Mouse (Mus musculus): ENCODE data around the gene Fam114a2. TPM values are rescaled to one million over a fixed set of nuclear protein-coding genes. Genes with fewer than 3 reads are reported as not detected.
A peak's percentile ranks its signal among the peaks of the same experiment; 100 is the strongest.

The Fam114a2 gene
- total RNA-seq, 2 experiments from 2014 or later: 34.0 to 35.6 TPM

DNA sequence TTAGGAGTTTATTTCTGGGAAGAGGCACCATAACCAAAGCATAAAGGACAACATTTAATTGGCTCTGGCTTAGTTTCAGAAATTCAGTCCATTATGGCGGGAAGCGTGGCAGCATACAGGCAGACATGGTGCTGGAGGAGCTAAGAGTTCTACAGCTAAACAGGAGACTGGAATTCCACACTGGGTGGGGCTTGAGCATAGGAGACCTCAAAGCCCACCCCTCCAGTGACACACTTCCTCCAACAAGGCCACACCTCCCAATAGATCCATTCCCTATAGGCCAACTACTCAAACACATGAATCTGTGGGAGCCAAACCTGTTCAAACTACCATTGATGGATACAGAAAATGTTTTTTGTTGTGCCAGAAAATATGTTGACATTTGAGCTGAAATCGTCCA lies 2.8 kb upstream of the Fam114a2 start:
- no peak for DNase-seq (ENCODE audit: low spot score in 2 of 2)

DNA sequence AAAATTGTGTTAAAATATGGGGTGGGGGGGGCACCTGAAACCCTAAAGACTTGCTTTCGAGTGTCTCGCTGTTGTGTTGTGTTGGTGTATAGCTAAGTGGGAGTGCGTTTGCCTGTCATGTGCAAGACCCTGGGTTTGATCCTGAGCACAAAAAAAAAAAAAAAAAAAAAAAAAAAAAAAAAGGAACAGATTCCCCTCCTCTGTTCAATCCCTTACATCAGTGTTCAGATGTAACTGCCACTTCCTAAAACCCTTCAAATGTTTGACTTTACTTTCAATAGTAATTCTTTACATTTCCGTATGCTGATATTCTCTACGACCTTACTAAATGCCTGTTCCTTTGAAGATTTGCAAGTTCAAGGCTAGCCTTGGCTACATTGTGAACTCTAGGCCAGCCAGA lies 887 bp upstream of the Fam114a2 start:
- no peak for DNase-seq (ENCODE audit: low spot score in 2 of 2)

DNA sequence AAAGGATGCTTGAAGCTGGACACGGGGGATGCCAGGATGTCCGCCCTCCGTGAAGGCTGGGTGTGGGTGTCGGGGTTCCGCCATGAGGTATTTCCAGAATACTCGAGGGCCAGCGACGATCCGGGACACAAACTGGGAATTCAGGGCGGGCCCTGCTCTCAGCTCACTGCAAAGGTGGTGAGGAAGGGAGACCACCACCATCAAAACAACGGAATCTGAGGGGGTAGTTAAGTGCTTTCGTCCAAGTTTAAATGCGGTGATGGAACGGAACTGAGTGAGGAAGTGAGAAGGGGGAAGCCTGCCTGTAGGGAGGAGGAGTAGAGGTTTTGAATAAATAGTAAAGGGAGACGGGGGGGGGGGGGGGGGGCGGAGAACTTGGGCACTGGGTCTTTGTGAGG lies 333 bp upstream of the Fam114a2 start:
- no peak for DNase-seq (ENCODE audit: low spot score in 2 of 2)

DNA sequence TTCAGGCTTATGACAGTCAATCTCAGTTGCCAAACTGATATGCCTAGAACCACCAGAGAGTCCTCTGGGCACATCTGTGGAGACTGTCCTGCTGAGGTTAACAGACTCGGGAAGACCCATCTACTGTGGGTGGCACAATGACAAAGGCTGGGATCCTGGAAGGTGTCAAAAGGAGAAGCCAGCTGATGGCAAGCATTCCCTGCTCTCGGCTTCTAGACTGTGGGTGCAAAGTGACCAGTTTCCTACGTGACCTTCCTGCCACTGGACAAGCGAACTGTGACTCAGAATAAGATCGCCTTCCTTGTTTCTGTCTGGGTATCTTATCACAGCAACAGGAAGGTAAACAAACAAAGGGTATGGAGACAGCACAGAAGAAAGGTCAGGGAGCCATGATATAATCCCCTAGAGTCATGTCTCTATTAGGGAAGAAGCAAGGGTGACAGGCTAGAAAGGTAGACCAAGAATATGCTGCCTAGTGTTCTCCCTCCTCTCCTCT lies 1.4 kb downstream of the Fam114a2 start:
- no peak for DNase-seq (ENCODE audit: low spot score in 2 of 2)

DNA sequence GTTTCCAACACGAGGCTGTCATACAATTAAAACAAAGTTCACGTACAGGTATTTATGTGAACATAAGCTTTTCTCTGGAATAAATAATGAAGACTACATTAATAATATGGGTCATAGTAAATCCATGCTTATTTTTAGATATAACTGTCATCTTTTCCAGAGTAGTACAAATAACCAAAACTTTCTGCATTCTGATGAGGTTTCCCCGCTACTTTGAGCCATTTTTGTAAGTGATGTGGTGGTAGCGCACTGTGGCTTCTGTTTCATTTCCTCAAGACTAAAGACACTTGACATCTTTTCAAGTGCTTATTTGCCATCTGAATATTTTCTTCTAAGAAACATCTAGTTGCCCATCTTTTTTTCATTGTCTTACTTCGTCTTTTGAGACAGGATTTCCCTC lies 3.2 kb downstream of the Fam114a2 start:
- no peak for DNase-seq (ENCODE audit: low spot score in 2 of 2)

DNA sequence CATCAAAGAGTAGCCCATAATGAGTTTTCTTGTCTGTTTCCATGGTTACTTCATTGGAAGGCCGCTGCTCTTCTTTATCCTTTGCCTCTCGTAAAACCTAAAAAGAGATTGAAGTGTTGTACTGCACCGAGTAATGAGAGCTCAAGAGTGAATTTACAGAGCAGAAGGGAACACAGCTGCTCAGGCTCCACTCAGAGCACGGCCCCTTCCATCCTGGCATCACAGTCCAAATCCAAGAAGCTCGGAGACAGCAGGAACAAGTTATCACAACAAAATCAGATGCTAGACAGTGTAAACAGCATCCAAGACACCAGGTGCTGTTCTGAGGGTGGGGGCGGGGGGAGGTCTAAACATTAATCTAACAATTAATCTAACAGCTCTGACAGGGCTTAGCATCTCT lies 11.5 kb downstream of the Fam114a2 start:
- peak; percentile 31 to 60 for DNase-seq (ENCODE audit: low spot score in 2 of 2)

DNA sequence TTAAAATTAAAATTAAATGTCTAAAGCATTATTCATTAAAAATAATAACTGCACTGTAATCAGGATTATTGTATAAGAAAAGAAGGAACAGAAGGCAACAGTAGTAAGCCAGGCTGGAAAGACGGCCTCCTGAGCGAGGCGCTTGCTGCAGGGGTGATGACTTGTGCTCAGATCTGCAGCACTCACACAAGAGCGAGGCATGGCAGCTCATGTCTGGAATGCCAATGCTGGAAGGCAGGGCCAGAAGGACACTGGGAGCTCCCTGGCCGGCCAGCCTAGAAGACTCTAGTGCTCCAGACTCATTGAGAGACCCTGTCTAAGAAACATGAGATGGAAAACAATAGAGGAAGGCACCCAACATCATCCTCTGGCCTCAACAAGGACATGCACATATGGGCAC lies 15.3 kb downstream of the Fam114a2 start:
- no peak for DNase-seq (ENCODE audit: low spot score in 2 of 2)

DNA sequence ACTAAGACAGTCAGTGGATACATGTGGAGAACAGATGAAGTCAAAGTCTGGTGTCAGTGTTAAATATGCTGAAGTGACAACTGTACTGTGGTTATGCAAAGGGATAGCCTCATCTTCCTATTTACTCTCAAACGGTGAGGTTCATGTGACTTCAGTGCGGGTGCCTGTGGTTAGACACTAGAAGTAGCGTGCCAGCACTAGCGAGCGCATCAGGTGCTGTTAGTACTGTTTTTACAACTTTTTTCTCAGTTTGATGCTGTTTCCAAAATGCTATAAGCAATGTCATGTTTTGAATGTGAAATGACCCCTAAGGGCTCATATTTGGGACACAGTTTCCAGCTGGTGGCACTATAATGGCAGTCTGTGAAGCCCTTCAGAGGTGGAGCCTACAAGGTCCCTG lies 20.2 kb downstream of the Fam114a2 start:
- no peak for DNase-seq (ENCODE audit: low spot score in 2 of 2)

DNA sequence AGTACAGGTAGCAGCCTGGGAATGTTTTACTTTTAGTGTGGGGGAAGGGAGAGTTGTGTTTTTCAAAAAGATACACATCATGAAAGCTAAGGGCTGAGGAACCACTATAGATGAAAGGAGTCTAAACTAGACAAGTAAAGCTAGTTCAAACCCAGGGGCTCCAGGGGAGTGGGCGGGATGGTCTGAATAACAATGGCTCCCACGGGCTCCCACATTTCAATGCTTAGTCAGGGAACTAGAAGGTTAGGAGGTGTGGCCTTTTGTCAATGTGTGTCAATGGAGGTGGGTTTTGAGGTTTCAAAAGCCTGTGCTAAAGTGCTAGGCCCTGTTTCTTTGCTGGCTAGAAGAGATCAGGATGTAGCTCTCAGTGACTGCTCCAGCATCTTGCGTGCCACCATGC lies 20.7 kb downstream of the Fam114a2 start:
- DNase-seq (ENCODE audit: low spot score in 2 of 2): no peak

DNA sequence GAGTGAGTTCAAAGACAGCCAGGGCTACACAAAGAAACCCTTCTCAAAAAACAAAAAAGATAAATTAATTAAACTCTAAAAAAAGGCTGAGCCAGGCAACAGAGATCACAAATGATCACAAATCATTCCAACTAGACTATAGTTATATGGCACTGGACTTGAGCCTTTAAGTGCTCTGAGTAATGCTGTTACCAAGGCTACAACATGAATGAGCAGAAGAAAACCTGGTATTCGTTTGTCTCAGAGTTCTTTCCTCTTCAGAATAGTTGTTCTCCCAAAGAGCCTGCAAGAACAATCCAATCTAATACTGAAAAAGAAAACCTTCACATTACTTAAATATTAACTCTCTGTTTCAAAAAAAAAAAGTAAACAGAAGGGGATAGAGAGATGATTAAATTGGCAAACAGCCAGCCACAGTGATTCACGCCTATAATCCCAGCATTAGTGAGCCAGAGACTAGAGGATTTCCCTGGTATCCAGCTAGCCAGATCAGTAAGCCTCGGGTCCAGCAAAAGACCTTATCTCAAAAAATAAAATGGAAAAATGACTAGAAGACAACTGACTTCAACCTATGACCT lies 21.9 kb downstream of the Fam114a2 start:
- no peak for DNase-seq (ENCODE audit: low spot score in 2 of 2)

DNA sequence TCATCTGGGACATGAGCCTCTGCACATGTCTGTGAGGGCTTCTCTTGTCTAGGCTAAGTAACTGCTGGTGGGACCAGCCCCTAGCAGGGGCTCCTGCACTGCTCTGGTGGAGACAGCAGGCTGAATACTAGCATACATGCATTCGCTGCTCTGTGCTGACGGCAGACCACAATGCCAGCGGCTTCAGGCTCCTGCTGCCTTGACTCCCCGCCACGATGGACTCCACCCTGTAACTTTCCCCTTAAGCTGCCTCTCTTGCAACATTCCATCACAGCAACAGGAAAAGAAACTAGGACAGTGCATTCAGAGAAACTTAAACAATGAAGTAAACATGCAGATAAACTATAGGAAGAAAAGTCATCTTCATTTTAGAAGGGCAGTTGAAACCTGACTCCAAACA lies 30.0 kb downstream of the Fam114a2 start:
- DNase-seq (ENCODE audit: low spot score in 2 of 2): no peak

DNA sequence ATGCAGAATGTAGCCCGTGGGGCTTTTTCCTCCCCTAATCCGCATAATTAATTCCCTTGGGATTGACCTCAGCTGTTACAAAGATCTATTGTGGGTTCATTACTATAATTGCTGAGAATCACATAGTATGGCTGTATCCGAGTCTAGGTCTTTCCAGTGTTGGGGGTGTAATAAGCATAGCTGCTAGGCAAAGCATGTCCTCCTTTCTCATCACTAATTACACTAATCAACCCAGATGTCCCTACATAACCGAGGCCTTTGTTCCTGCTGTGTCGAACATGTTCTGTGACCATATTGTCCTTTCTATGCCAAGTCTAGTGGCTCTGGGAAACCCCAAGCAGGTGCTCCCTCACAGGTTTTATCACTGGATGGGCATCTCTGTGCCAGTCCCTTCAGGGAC lies 40.3 kb downstream of the Fam114a2 start:
- DNase-seq (ENCODE audit: low spot score in 2 of 2): peak; percentile 21 to 35

DNA sequence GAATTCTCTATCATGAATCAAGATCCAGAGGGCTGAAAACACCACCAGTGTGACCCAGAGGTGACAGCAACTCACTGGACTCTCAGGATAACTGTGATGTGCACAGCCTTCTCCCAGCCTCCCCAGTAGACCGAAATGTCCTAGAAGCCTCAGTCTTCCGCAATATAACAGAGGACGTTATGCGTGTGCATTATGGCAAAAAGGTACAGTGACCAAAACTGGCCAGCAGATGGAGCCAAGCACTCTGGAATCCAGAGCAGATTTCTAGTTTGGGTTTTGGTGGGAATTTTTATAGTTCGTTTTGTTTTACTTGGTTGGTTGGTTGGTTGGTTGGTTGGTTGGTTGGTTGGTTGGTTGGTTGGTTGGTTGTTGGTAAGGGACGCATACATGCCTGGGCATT lies 43.3 kb downstream of the Fam114a2 start:
- DNase-seq (ENCODE audit: low spot score in 2 of 2): peak; percentile 60 to 69

DNA sequence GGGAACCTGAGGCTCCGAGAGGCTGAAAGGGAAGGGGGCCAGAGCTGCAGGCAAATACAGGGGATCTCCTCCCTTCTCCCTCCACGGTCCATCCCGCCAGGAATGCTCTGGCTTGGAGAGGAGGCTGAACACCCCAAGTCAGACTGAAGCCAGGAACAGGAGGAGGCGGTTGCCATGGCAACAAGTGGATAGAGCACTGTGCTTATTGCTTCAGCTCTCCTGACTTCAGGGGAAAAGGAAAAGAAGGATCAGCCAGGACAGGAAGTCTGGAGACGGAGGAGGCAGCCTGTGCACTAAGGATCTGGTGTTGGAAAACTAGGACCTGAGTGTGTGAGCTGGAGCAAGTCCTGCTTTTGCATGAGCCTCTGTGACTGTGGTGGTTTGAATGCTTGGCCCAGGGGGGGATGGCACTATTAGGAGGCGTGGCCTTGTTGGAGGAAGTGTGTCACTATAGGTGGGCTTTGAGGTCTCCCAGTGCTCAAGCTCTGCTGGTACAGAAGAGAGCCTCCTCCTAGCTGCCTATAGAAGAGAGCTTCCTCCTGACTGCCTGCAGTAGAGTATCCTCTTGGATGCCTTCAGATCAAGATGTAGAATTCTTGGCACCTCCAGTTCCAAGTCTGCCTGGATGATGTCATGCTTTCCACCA lies 44.0 kb downstream of the Fam114a2 start:
- peak; percentile 16 to 28 for DNase-seq (ENCODE audit: low spot score in 2 of 2)

DNA sequence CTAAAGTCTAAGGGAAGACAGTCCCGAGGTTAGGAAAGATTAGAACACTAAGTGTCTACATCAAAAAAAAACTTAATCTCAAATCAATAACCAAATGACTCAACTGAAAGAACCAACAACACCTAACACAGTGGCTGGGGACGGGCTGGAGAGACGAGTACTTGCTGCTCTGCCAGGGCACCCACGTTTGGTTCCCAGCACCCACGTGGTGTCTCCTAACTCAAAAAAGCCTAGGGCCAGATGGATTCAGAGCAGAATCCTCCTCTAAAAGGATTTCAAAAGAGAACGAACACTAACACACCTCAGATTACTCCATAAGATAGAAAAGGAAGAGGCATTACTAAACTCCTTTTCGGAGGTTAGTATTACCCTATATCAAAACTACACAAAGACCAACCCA lies 47.4 kb downstream of the Fam114a2 start:
- DNase-seq (ENCODE audit: low spot score in 2 of 2): no peak

DNA sequence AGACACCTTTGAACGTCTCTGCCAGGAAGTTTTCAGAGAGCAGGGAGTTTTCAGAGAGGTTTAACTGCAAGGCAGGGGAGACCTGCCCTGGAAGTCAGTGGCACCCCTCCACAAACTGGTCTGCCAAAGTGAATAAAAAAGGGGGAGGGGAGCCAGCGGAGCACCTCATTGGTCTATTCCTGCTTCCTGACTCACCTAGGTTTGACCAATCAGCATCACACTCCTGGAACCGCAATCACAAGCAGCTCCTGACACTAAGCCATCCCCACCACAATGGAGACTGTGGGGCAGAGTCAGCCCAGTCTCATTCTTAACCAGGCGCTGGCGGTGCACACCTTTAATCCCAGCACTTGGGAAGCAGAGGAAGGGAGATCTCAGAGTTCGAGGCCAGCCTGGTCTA lies 48.4 kb downstream of the Fam114a2 start:
- no peak for DNase-seq (ENCODE audit: low spot score in 2 of 2)

DNA sequence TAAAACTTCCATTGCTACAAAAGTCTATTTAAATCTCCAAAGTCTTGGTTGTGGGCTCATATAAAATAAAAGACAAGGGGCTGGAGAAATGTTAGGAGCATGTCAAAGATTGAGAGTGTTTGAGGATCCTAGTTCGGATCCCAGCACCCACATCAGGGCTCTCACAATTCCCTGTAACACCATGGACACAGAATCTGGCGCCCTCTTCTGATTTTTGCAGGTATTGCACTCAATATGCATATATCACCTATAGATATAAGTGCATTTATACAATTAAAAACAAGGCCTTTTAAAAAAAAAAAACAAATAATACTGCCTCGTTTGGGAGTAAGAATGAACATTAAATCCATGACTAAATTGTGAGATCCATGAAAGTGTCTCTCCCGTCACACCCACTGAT lies 49.7 kb downstream of the Fam114a2 start:
- DNase-seq (ENCODE audit: low spot score in 2 of 2): no peak

DNA sequence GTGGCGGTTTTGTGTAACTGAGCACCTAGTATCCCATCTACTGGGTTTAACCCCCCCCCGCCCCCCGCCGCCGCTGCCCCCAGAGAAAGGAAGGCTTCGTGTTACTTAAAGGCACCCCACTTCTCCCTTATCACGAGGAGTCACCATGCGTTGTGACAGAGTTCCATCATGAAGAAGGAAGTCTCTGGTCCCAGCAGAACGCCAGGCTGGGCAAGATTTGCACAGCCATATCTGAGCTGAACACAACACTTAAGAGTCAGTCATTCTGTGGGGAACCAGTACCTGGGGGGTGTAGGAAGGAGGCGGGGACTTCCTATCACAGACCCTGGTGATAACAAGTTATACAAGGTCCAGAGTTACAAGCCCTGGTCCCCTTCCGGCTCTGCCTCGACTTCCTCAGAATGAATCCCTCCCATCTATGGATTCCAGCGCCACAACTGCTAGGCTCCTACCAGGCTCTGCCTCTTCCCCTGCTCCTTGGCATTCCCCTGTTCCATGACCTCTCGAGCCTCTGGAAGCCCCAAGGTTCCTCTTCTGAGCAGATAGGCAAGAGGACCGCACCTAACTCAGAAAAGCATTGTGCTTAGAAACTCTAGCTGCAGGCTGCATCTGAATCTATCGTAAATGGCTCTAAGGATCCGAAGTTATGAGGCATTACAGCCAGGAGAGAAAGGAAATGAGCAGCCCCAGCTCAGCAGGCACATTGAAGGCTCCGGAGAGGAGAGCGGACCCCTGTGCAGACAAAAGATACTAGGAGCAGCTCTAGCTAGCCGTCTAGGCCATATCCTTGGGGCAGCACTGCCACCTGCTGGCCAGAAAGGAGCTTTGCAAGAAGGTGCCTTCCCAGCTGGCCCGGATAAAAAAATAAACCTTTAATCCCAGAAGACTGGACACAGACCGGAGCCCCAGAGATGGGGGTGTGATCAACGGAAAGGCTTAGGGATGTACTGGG lies 51.0 kb downstream of the Fam114a2 start:
- peak; percentile 74 to 76 for DNase-seq (ENCODE audit: low spot score in 2 of 2)

DNA sequence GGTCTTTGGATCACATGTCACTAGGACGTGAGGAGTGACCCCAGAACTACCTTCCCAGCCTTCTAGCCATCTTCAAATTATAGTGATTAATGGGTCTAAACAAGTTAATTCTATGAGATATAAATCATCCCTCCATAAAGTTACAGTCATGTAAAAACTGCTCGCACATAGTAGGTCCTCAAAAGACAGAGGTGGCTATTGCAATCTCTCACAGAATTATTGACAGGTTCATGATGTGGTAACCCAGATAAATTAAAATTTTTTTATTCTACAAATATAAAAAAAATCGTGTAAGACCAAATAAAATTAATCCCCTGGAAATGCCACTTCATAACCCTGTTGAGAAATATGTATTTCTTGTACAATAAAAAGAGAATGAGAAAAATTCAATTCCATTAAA lies 52.6 kb downstream of the Fam114a2 start:
- no peak for DNase-seq (ENCODE audit: low spot score in 2 of 2)

DNA sequence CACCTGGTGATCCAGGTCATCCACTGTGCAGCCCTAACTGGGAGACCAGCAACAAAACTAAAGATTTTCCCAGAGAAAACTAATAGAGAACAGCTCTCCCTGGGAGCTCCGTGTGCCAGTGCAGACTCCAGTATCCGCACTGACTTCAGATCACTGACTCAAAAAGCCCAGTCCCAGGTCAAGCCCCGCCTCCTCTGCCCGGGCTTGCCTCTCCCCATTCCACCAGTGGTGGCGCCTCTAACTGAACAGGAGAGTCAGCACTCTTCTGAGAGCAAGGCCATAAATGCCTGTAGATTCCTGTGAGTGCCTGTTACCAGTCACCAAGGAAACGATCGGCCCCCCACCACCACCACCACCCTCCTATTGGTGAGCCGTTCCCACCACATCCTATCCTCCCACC lies 53.4 kb downstream of the Fam114a2 start:
- no peak for DNase-seq (ENCODE audit: low spot score in 2 of 2)

DNA sequence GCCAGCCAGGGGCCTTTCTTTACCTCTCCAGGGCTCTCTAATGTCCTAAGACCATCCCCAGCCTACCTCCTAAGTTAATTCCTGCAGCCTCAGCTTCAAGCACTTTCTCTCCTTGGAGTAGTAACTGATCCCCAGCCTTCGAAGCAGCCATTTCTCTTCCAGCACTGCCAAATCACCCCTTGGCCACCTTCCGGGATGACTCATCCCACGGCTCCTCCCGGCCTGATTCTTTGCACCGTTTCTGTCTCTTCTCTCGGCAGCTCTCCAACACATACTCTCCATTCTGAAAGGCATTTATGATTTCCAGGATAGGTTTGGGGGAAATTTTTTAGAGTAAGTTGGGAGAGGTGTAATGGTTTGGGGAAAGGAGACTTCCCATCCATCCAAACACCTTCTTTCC lies 58.7 kb downstream of the Fam114a2 start:
- DNase-seq (ENCODE audit: low spot score in 2 of 2): no peak

DNA sequence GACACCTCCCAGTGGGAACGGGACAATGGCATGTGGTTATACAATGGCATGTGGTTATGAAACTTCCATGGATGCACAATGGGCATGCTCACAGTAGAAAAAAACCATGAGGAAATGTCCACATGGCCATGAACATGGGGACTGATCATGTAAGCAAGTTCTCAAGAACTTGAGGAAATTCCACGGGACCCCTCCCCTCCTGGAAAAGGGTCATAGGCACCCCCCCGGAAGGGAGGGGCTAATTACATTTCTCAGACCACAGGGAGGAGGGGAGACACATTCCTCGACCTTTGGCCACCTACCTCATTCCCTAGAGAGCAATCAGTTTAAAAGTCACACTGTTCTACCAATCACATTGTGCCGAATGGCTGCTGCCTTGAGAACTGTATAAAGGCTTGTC lies 64.0 kb downstream of the Fam114a2 start:
- no peak for DNase-seq (ENCODE audit: low spot score in 2 of 2)

Data from layer of hippocampus, postnatal 14 days (tissue).